Mouse (Mus musculus): ENCODE data around the gene Gm20518.

GRCm38 (mm10) chr16:17871248-17871647 is 20.2 kb downstream of the Gm20518 start:
- TF ChIP-seq MAFK (IDR thresholded peaks at IDR 0.05; ENCODE audit: borderline replicate concordance, low read depth, low read length) (no peak; the same call in 1 of the 2 replicates), POLR2A (IDR thresholded peaks at IDR 0.05; ENCODE audit: control insufficient read depth in 1 of 2, insufficient read depth in 1 of 2, low read depth in 1 of 2, low read length in 2 of 2, poor library complexity in 1 of 2) (no peak), CTCF (IDR thresholded peaks at IDR 0.05 in 2 of 3, conservative IDR thresholded peaks at IDR 0.05 in 1 of 3; ENCODE audit: control insufficient read depth in 1 of 3, insufficient read depth in 1 of 3, low read depth in 2 of 3, low read length in 3 of 3, poor library complexity in 1 of 3, severe bottlenecking in 1 of 3) (peak in 1 of 3 experiments; percentile 18; a peak in 2 of 6 replicates)

Measured in MEL (cell line).